Mouse (Mus musculus) CH12.LX (cell line): Measurements from ENCODE around the gene Sorbs2. TPM values are rescaled to one million over a fixed set of nuclear protein-coding genes. Genes with fewer than 3 reads are reported as not detected.

Source experiments
- DNase-seq: peaks from one replicate; pipeline ENCODE4 v3.0.0-alpha.2; 2013; ENCODE audit errors: extremely low read depth
- H3K27ac ChIP-seq: 2 replicates; pipeline ENCODE4 v1.5.1; 2012; ENCODE audit warnings: low read depth, mild to moderate bottlenecking, control low read depth, moderate library complexity; ENCODE audit not compliant: insufficient read depth
- H3K27me3 ChIP-seq: replicated peaks from 2 replicates; pipeline ENCODE3; 2012; ENCODE audit warnings: inconsistent platforms
- H3K36me3 ChIP-seq, 2 experiments: replicated peaks in 1 of 2; 2 replicates each; pipeline versions ENCODE3 to v1.6.1; 2012; ENCODE audit warnings: inconsistent platforms in 1 of 2, low read length in 1 of 2, mild to moderate bottlenecking in 1 of 2, mixed read lengths in 1 of 2, moderate library complexity in 1 of 2; ENCODE audit not compliant: control insufficient read depth in 1 of 2, insufficient read depth in 1 of 2
- H3K4me1 ChIP-seq, 2 experiments: 2 replicates each; pipeline ENCODE4 v1.6.1; 2012; ENCODE audit warnings: inconsistent platforms in 1 of 2, moderate library complexity in 1 of 2; ENCODE audit not compliant: insufficient read depth in 2 of 2, control insufficient read depth in 1 of 2
- H3K4me2 ChIP-seq: 2 replicates; pipeline ENCODE4 v1.6.1; 2012; ENCODE audit warnings: low read depth, mild to moderate bottlenecking, control low read depth; ENCODE audit not compliant: poor library complexity, insufficient read depth, severe bottlenecking
- H3K4me3 ChIP-seq, 3 experiments: fragments of 150-350 bp in 1 of 3; sonication (generic) in 1 of 3; replicated peaks in 1 of 3; 2 replicates each; pipeline versions ENCODE3 to v1.5.1; 2011 to 2012; ENCODE audit warnings: low read depth in 2 of 3, low read length in 2 of 3, mild to moderate bottlenecking in 2 of 3, moderate library complexity in 2 of 3, control low read depth in 1 of 3, improper control_type of control experiment in 1 of 3, inconsistent platforms in 1 of 3, mixed read lengths in 1 of 3; ENCODE audit not compliant: poor library complexity in 1 of 3
- H3K79me2 ChIP-seq: replicated peaks from 2 replicates; pipeline ENCODE4 v1.6.1; 2012; ENCODE audit warnings: mild to moderate bottlenecking, moderate library complexity; ENCODE audit not compliant: control insufficient read depth, poor library complexity, insufficient read depth, severe bottlenecking; ENCODE audit errors: extremely low read depth
- H3K9ac ChIP-seq: 2 replicates; pipeline ENCODE4 v1.6.1; 2012; ENCODE audit warnings: low read depth, mild to moderate bottlenecking, control low read depth, moderate library complexity; ENCODE audit not compliant: insufficient read depth
- H3K9me3 ChIP-seq: replicated peaks from 2 replicates; pipeline ENCODE3; 2012; ENCODE audit warnings: low read length, inconsistent platforms, mixed read lengths
- BHLHE40 ChIP-seq: IDR thresholded peaks from 2 replicates; pipeline ENCODE4 v1.6.1; 2011; ENCODE audit warnings: mild to moderate bottlenecking, low read depth, low read length, improper control_type of control experiment
- CHD2 ChIP-seq: IDR thresholded peaks from 2 replicates; pipeline ENCODE4 v1.6.1; 2011; ENCODE audit warnings: low read length, improper control_type of control experiment
- CTCF ChIP-seq, 2 experiments: IDR thresholded peaks in 1 of 2; conservative IDR thresholded peaks in 1 of 2; 2 replicates each; pipeline ENCODE4 v1.5.1; 2011 to 2012; ENCODE audit warnings: low read depth in 2 of 2, low read length in 2 of 2, improper control_type of control experiment in 1 of 2, inconsistent platforms in 1 of 2, mild to moderate bottlenecking in 1 of 2, moderate library complexity in 1 of 2
- ELF1 ChIP-seq: IDR thresholded peaks from 2 replicates; pipeline ENCODE4 v1.6.1; 2014; ENCODE audit warnings: low read depth, mild to moderate bottlenecking, inconsistent platforms, low read length, improper control_type of control experiment
- EP300 ChIP-seq: IDR thresholded peaks from 2 replicates; pipeline ENCODE4 v1.6.1; 2011; ENCODE audit warnings: low read length, improper control_type of control experiment
- ETS1 ChIP-seq: conservative IDR thresholded peaks from 2 replicates; pipeline ENCODE4 v1.6.1; 2012; ENCODE audit warnings: low read depth, mild to moderate bottlenecking, inconsistent platforms, low read length, improper control_type of control experiment, moderate library complexity
- HCFC1 ChIP-seq: IDR thresholded peaks from 2 replicates; pipeline ENCODE4 v1.6.1; 2012; ENCODE audit warnings: low read depth, mild to moderate bottlenecking, inconsistent platforms, low read length, improper control_type of control experiment
- IRF4 ChIP-seq: IDR thresholded peaks from 2 replicates; pipeline ENCODE4 v1.6.1; 2014; ENCODE audit warnings: low read depth, mild to moderate bottlenecking, inconsistent platforms, low read length, improper control_type of control experiment
- MAX ChIP-seq: IDR thresholded peaks from 2 replicates; pipeline ENCODE4 v1.6.1; 2011; ENCODE audit warnings: low read length, improper control_type of control experiment
- MEF2A ChIP-seq: IDR thresholded peaks from 2 replicates; pipeline ENCODE4 v1.6.1; 2014; ENCODE audit warnings: low read depth, mild to moderate bottlenecking, inconsistent platforms, low read length, improper control_type of control experiment, borderline replicate concordance
- MYC ChIP-seq: IDR thresholded peaks from 2 replicates; pipeline ENCODE4 v1.6.1; 2011; ENCODE audit warnings: low read depth, mild to moderate bottlenecking, improper control_type of control experiment, low read length
- NELFE ChIP-seq: IDR thresholded peaks from 2 replicates; pipeline ENCODE4 v1.6.1; 2011; ENCODE audit warnings: low read depth, low read length, improper control_type of control experiment
- PAX5 ChIP-seq: IDR thresholded peaks from 2 replicates; pipeline ENCODE4 v1.6.1; 2012; ENCODE audit warnings: low read length, inconsistent platforms, mixed read lengths
- POLR2AphosphoS2 ChIP-seq: IDR thresholded peaks from 2 replicates; pipeline ENCODE4 v1.6.1; 2011; ENCODE audit warnings: low read depth, low read length, improper control_type of control experiment
- RAD21 ChIP-seq: IDR thresholded peaks from 2 replicates; pipeline ENCODE4 v1.6.1; 2011; ENCODE audit warnings: low read depth, mild to moderate bottlenecking, low read length, improper control_type of control experiment, moderate library complexity
- RCOR1 ChIP-seq: conservative IDR thresholded peaks from 2 replicates; pipeline ENCODE4 v1.6.1; 2012; ENCODE audit warnings: low read depth, mild to moderate bottlenecking, inconsistent platforms, low read length, improper control_type of control experiment
- UBTF ChIP-seq: IDR thresholded peaks from 2 replicates; pipeline ENCODE4 v1.6.1; 2012; ENCODE audit warnings: low read depth, mild to moderate bottlenecking, inconsistent platforms, low read length, improper control_type of control experiment, moderate library complexity
- USF1 ChIP-seq: IDR thresholded peaks from 2 replicates; pipeline ENCODE4 v1.6.1; 2014; ENCODE audit warnings: low read depth, mild to moderate bottlenecking, inconsistent platforms, low read length, improper control_type of control experiment
- USF2 ChIP-seq: conservative IDR thresholded peaks from 2 replicates; pipeline ENCODE4 v1.6.1; 2011; ENCODE audit warnings: low read depth, low read length, improper control_type of control experiment
- ZC3H11A ChIP-seq: IDR thresholded peaks from 2 replicates; pipeline ENCODE4 v1.6.1; 2012; ENCODE audit warnings: low read depth, mild to moderate bottlenecking, inconsistent platforms, low read length, improper control_type of control experiment
- dilution Hi-C: fragments of 300-500 bp; cut with MboI; formaldehyde crosslinking; loops from 2 replicates; pipeline ENCODE4 v1.14.3; 2020; ENCODE audit warnings: low sequenced_read_pairs; ENCODE audit not compliant: extremely low pct_unique_long_range_greater_than_20kb, extremely low pct_ligation_motif_present
- in situ Hi-C: fragments of 300-500 bp; cut with MboI; formaldehyde crosslinking; loops from 3 replicates; pipeline ENCODE4 v1.14.3; 2019; ENCODE audit warnings: low sequenced_read_pairs, low pct_ligation_motif_present, low pct_unique_long_range_greater_than_20kb, mixed read lengths
- polyA plus RNA-seq: library from polyadenylated mRNA; unstranded; fragments of >175 nt; gene quantifications from 2 replicates; pipeline ENCODE4 v1.2.1, GENCODE M21; 2012; ENCODE audit warnings: low read depth; ENCODE audit not compliant: insufficient read length
- total RNA-seq, 2 experiments: library from RNA; depleted of rRNA; stranded (reverse); fragments of 300-350 nt in 1 of 2; fragments of >200 nt in 1 of 2; gene quantifications; 2 replicates each; pipeline ENCODE4 v1.2.3; 2012 to 2014

The Sorbs2 gene
- total and polyA plus RNA-seq, 3 experiments, result not detected

DNA sequence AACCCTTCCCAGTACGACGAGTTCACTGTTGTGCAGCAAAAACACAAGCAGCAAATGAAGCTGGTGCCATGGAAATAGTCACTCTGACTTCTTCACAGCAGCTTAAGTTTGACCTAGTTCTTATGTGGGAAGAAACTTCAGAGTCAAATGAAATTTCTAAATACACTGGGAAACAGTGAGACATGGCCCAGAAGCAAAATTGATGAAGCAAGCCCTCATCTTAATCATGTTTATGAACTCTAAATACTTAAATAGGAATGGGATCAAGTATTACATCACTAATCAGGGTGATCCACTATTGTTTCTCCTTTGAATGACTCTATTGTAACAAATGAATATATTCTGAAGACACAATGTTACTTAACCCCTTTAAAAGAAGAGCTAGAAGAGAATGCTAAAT lies 137.1 kb downstream of the Sorbs2 start:
- H3K4me2 ChIP-seq, result no peak overlapping the region

DNA sequence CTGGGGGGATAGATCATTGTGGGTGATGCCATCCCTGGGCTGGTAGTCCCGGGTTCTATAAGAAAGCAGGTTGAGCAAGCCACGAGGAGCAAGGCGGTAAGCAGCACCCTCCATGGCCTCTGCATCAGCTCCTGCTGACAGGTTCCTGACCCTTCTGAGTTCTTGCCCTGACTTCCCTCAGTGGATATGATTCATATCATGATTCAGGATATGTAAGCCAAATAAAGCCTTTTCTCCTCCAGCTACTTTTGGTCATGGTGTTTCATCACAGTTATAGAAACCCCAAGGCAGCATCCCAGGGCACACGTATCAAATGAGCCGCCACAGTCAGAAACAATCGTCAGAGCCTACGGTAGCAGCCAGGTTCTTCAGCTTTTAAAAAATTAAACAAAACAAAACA lies 141.5 kb downstream of the Sorbs2 start:
- no peak overlapping the region for H3K4me2 ChIP-seq

More for the DNA sequence above, 137.1 kb downstream of the Sorbs2 start:
- Histone ChIP-seq H3K27ac (no peak overlapping the region), H3K4me1 (no peaks in the 10 kb centered on the region), H3K27me3 (no peaks in the 10 kb centered on the region), H3K9ac (no peak overlapping the region), H3K36me3 (no peaks in the 10 kb centered on the region), H3K79me2 (no peaks in the 10 kb centered on the region), H3K9me3 (no peaks in the 10 kb centered on the region), H3K4me3 (no peak overlapping the region)
- TF ChIP-seq RCOR1 (no peak), MAX (no peak), POLR2AphosphoS2 (no peak), IRF4 (no peak), MEF2A (no peak), ETS1 (no peak), PAX5 (no peak), USF1 (no peak), UBTF (no peak), CHD2 (no peak), RAD21 (no peak), USF2 (no peak), CTCF (conservative IDR thresholded peaks at IDR 0.05 in 1 of 2, IDR thresholded peaks at IDR 0.05 in 1 of 2; ENCODE audit: low read depth in 2 of 2, low read length in 2 of 2) (no peak), BHLHE40 (no peak), EP300 (no peak), NELFE (no peak)
- in situ Hi-C loops, result no loop called here
- dilution Hi-C loops, result no loop called here
- no peak for DNase-seq

More for the DNA sequence above, 141.5 kb downstream of the Sorbs2 start:
- H3K36me3 ChIP-seq, result no peaks in the 10 kb centered on the region
- dilution Hi-C loops (no loop called here), in situ Hi-C loops (no loop called here)
- no peaks in the 10 kb centered on the region for H3K9me3 ChIP-seq
- H3K27me3 ChIP-seq, result no peaks in the 10 kb centered on the region
- H3K79me2 ChIP-seq, result no peaks in the 10 kb centered on the region
- DNase-seq, result no peak
- no peak overlapping the region for H3K9ac ChIP-seq
- TF ChIP-seq POLR2AphosphoS2 (no peak), ELF1 (no peak), NELFE (no peak), MYC (no peak), IRF4 (no peak), HCFC1 (no peak), BHLHE40 (no peak), ZC3H11A (no peak)
- H3K4me1 ChIP-seq, result no peaks in the 10 kb centered on the region
- no peak overlapping the region for H3K27ac ChIP-seq
- no peak overlapping the region for H3K4me3 ChIP-seq
